20 mouse cellular contexts compared by ENCODE assay signal in the genomic region with DNA sequence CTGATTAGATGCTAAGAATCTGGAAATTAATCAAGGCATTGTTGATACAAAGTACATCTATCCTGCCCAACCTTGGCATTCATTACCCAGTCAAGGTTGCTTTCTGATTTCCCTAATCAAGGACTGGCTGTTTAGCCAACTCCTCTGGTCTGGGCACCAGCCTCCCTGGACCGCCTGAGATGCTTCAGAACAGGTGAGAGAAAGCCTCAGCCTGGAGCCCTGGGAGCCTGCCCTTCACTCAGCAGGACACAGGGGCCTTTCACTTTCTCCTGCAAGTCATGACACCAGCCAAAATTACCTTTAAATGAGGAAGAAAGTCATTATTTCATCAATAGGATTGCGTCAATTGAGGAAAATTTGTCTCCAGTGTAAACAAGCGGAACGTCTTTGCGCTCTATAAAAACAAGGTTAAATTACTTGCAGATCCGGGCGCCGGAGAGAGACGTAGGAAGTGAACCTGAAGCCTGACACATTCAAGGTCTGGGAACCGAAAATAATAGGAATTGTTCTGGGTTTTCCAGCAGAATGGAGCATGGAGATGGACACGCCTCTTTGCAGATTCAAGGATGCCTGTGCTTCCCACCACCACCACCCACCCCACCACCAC.
A peak's percentile ranks its signal among the peaks of the same experiment; 100 is the strongest.
DNase-seq lines count a peak whose midpoint lies in the region; ATAC-seq and TF ChIP-seq lines count a peak whose summit lies in the region.
"Had no signal": no experiment of that assay in that cellular context is flagged by ENCODE, and none has a peak within 500 bp of the region (broad histone marks: within the 10 kb centered on the region; RNA-seq: fewer than 3 reads in every experiment).

No protein-coding gene starts in this region.

- 30% methylated on average over 11 of the region's 11 CpGs for WGBS in kidney, embryonic 16.5 days

- ATAC-seq in kidney, embryonic 16.5 days (ENCODE audit: low FRiP score, low TSS enrichment) = 0 out of 2 replicates have a peak, but pooled peaks have one; percentile 27
- 0 out of 2 replicates have a peak, but pooled peaks have one; percentile 14 for ATAC-seq in granulocyte monocyte progenitor cell, adult 5-6 weeks (replicated peaks; ENCODE audit: poor library complexity, severe bottlenecking)
- ATAC-seq in megakaryocyte progenitor cell, adult 5-6 weeks (replicated peaks; ENCODE audit: poor library complexity) = no peak
- ATAC-seq: forebrain, postnatal 0 days; hindbrain, postnatal 0 days; intestine, postnatal 0 days; liver, embryonic 12.5 days had no signal

- no peak overlapping the region for H3K9ac ChIP-seq in kidney, embryonic 16.5 days (replicated peaks; ENCODE audit: low read length)
- H3K9ac ChIP-seq: forebrain, postnatal 0 days; heart, embryonic 13.5 days; limb, embryonic 12.5 days; liver, embryonic 12.5 days had no signal

- H3K4me3 ChIP-seq in kidney, embryonic 16.5 days (ENCODE audit: low read length) = no peak overlapping the region
- H3K4me3 ChIP-seq: erythroblast, embryonic 14.5 days; heart, embryonic 13.5 days; limb, embryonic 12.5 days; liver, embryonic 12.5 days; megakaryocyte, embryonic 14.5 days had no signal

- H3K9me3 ChIP-seq in kidney, embryonic 16.5 days (ENCODE audit: low read length) = no peaks in the 10 kb centered on the region
- H3K9me3 ChIP-seq: heart, embryonic 13.5 days; liver, embryonic 12.5 days had no signal

- H3K36me3 ChIP-seq in kidney, embryonic 16.5 days (ENCODE audit: insufficient read depth, low read length) = no peaks in the 10 kb centered on the region
- H3K36me3 ChIP-seq: heart, embryonic 13.5 days; limb, embryonic 12.5 days; liver, embryonic 12.5 days had no signal

- H3K27ac ChIP-seq in kidney, embryonic 16.5 days (ENCODE audit: low read length) = no peak overlapping the region
- H3K27ac ChIP-seq: heart, embryonic 13.5 days; hindbrain, postnatal 0 days; kidney, postnatal 0 days; limb, embryonic 12.5 days; liver, embryonic 12.5 days had no signal

- DNase-seq in kidney, adult 18-20 months = no peak
- peak; percentile 28 for DNase-seq in adrenal gland, postnatal 14 days
- peak; percentile 34 for DNase-seq in brain, embryonic 14.5 days (ENCODE audit: low read depth)
- no peak for DNase-seq in spleen, adult 12 weeks (ENCODE audit: low spot score)
- DNase-seq: cerebellum, adult 9-11 months; forebrain, postnatal 0 days; heart, postnatal 36 days; midbrain, embryonic 14.5 days; right cerebral cortex, postnatal 25 days had no signal

- peaks cover 8% of the 10 kb centered on the region; the same call in 1 of the 2 replicates for H3K4me1 ChIP-seq in kidney, embryonic 16.5 days (ENCODE audit: insufficient read depth, low read length)
- H3K4me1 ChIP-seq: liver, embryonic 12.5 days had no signal

- TF ChIP-seq CTCF in brain, embryonic 14.5 days (IDR thresholded peaks at IDR 0.05; ENCODE audit: borderline replicate concordance, extremely low read depth, insufficient read depth, insufficient read length) = no peak

- H3K27me3 ChIP-seq in kidney, embryonic 16.5 days (ENCODE audit: insufficient read depth, low read length) = no peaks in the 10 kb centered on the region
- H3K27me3 ChIP-seq: heart, embryonic 13.5 days; liver, embryonic 12.5 days had no signal

- H3K4me2 ChIP-seq in kidney, embryonic 16.5 days (replicated peaks; ENCODE audit: low read depth, low read length) = no peak overlapping the region
- H3K4me2 ChIP-seq: heart, embryonic 13.5 days; limb, embryonic 12.5 days; liver, embryonic 12.5 days had no signal

- no peak for TF ChIP-seq POLR2A in brain, embryonic 14.5 days (IDR thresholded peaks at IDR 0.05; ENCODE audit: borderline replicate concordance, extremely low read depth, insufficient read depth, insufficient read length, poor library complexity, severe bottlenecking)

Comparison
In these comparisons a context has a peak if more than half of its experiments do, and no peak if none do; other contexts are left out.
1. DNase-seq: peak in adrenal gland, postnatal 14 days (single experiment) and brain, embryonic 14.5 days (single experiment); none in kidney, adult 18-20 months (single experiment) and spleen, adult 12 weeks (single experiment).